Mouse (Mus musculus) spleen, adult 2 months (tissue): ENCODE results near the gene Clhc1.

Experiments used
- CTCF ChIP-seq: fragments of 200-500 bp; IDR thresholded peaks from 2 replicates; pipeline ENCODE4 v1.5.1; 2011; ENCODE audit warnings: mild to moderate bottlenecking, inconsistent platforms; ENCODE audit not compliant: insufficient read depth, insufficient read length, insufficient replicate concordance; ENCODE audit errors: extremely low read depth
- POLR2A ChIP-seq: fragments of 200-500 bp; IDR thresholded peaks from 2 replicates; pipeline ENCODE4 v1.6.1; 2011; ENCODE audit warnings: low read depth, low read length, inconsistent platforms

DNA sequence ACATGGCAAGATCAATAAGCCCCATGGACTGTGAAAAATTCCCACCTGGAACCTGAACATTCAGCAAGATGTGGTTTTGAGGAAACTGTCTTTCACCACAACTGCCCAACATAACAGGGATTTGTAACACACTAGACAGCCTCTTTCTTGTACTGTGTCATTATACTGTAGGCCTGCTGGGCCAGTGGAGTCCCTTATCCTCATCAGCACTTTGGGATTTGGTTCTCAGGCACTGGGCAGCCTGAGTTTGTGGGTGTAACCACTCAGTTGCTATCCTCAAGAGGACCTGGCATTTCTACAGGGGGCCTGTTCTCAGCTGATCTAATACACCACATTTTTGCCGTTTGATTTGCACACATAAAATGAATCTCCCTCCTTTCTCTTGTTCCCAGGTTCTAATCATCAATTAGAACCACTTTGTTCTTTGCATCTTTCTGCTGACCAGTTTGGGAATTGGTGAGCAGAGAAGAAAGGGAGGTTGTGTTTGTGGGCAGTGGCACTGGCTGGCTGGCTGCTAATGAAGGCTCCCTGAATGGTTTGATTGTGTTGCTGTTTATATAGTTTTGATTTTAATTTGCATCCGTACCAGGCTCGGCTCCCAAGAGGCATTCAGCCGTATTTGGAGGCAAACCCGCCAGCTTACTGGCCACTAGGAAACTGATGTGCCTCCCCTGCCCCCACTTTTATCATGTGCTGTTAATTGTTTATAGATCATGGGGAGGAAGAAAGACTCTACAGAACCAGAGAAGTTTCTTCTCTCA lies 74.5 kb downstream of the Clhc1 start:
- TF ChIP-seq POLR2A (no peak), CTCF (no peak)
